Mouse (Mus musculus): Measurements from ENCODE around the gene Raver2. TPM values are rescaled to one million over a fixed set of nuclear protein-coding genes. Genes with fewer than 3 reads are reported as not detected.

Raver2 gene
- polyA plus RNA-seq, 1 experiment from 2014 or later, result 3.1 TPM

DNA sequence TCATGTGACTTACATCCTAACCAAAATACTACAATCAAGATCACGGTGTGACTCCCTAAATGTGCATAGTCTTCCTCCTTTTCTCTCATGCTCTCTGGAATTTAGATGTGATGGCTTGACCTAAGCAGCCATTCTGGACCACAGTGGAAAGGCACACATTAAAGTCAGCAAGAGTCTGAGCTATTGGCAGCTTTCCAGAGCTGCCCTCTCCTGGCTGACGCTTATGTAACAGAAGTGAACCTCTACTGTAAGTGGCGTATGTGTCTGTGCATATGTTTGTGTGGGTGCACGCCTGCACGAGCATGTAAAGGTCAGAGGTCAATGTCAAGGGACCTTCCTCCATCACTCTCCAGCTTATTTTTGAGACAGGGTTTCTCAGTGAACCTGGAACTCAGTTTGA lies 33.7 kb upstream of the Raver2 start:
- 66% methylated on average over 5 of the region's 5 CpGs for WGBS
- Histone ChIP-seq H3K4me3 (ENCODE audit: low read depth, low read length) (no peak overlapping the region), H3K27ac (ENCODE audit: low read depth, low read length) (no peak overlapping the region), H3K9me3 (ENCODE audit: control insufficient read depth) (no peaks in the 10 kb centered on the region), H3K9ac (ENCODE audit: low read depth, low read length) (no peak overlapping the region), H3K4me2 (replicated peaks; ENCODE audit: low read depth) (no peak overlapping the region), H3K4me1 (replicated peaks; ENCODE audit: control insufficient read depth, insufficient read depth, low read length) (no peaks in the 10 kb centered on the region), H3K27me3 (replicated peaks; ENCODE audit: control insufficient read depth, insufficient read depth, low read length) (no peaks in the 10 kb centered on the region), H3K36me3 (ENCODE audit: control insufficient read depth, insufficient read depth) (no peaks in the 10 kb centered on the region)
- ATAC-seq, result no peak
- no peak for TF ChIP-seq CTCF (IDR thresholded peaks at IDR 0.05; ENCODE audit: low read depth)

DNA sequence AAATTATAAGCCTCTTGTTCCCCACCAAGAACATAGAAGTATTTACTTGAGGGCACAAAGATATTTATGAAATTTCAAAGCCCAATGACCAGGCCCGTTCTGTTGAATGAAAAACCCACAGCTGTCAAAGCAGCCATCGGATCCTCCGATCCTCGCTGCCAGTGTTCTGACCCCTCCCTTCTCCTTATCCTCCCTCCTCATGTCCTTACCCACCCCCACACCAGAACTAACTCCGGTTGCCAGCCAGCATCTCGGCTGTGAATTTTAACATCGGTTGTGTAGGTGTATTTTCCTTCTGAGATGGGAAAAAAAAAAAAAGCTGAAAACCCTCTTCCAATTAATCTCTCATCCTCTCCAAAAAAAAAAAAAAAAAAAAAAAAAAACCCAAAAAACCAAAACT lies 31.6 kb upstream of the Raver2 start:
- Histone ChIP-seq H3K36me3 (ENCODE audit: control insufficient read depth, insufficient read depth) (no peaks in the 10 kb centered on the region), H3K4me3 (ENCODE audit: low read depth, low read length) (no peak overlapping the region), H3K9ac (ENCODE audit: low read depth, low read length) (no peak overlapping the region), H3K27me3 (replicated peaks; ENCODE audit: control insufficient read depth, insufficient read depth, low read length) (no peaks in the 10 kb centered on the region), H3K4me1 (replicated peaks; ENCODE audit: control insufficient read depth, insufficient read depth, low read length) (no peaks in the 10 kb centered on the region), H3K27ac (ENCODE audit: low read depth, low read length) (no peak overlapping the region), H3K4me2 (replicated peaks; ENCODE audit: low read depth) (no peak overlapping the region), H3K9me3 (ENCODE audit: control insufficient read depth) (no peaks in the 10 kb centered on the region)
- ATAC-seq, result no peak
- 83% methylated on average over 7 of the region's 7 CpGs for WGBS
- no peak for TF ChIP-seq CTCF (IDR thresholded peaks at IDR 0.05; ENCODE audit: low read depth)

DNA sequence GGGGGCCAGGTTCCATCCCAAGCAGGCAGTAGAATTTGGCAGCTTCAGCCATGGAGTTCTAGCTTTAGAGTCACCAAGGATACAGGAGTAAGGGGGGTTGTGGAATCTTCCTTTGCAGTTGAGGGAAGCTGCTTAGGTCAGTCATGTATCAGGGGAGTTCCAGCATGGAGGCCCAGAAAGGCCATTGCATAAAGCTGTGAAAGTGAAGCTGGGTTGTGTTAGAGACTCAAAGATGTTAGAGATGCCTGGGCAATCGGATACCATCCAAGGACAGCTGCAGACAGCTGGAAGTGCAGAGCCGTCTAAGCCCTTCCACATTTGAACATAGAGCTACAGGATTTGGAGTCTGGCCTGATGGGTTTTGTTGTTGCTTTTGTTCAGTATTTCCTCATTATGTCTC lies 25.1 kb upstream of the Raver2 start:
- no peaks in the 10 kb centered on the region for H3K27me3 ChIP-seq (replicated peaks; ENCODE audit: control insufficient read depth, insufficient read depth, low read length)
- H3K9ac ChIP-seq (ENCODE audit: low read depth, low read length), result no peak overlapping the region
- 85% methylated on average over 2 of the region's 2 CpGs for whole genome bisulfite sequencing
- H3K9me3 ChIP-seq (ENCODE audit: control insufficient read depth), result no peaks in the 10 kb centered on the region
- no peak overlapping the region for H3K4me3 ChIP-seq (ENCODE audit: low read depth, low read length)
- ATAC-seq, result no peak
- H3K27ac ChIP-seq (ENCODE audit: low read depth, low read length), result no peak overlapping the region
- H3K4me1 ChIP-seq (replicated peaks; ENCODE audit: control insufficient read depth, insufficient read depth, low read length), result no peaks in the 10 kb centered on the region; the same call in 1 of the 2 replicates
- H3K36me3 ChIP-seq (ENCODE audit: control insufficient read depth, insufficient read depth), result no peaks in the 10 kb centered on the region
- TF ChIP-seq CTCF (IDR thresholded peaks at IDR 0.05; ENCODE audit: low read depth), result no peak
- no peak overlapping the region for H3K4me2 ChIP-seq (replicated peaks; ENCODE audit: low read depth)

DNA sequence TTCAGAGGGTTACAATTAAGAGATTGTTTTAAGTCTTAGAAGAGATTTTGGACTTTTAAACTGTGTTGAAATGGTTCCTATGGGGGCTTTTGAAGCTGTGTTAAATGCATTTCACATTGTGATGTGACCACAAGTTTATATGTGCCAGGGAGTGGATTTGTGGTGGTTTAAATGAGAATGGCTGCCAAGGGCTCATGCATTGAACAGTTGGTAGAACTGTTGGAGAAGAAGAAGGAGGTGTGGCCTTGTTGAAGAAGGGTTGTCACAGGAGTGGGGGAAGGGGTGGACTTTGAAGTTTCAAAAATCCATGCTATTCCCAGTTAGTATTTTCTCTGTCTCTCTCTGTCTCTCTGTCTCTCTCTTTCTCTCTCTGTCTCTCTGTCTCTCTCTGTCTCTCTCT lies 24.6 kb upstream of the Raver2 start:
- H3K4me2 ChIP-seq (replicated peaks; ENCODE audit: low read depth), result no peak overlapping the region
- H3K9me3 ChIP-seq (ENCODE audit: control insufficient read depth), result no peaks in the 10 kb centered on the region
- H3K4me1 ChIP-seq (replicated peaks; ENCODE audit: control insufficient read depth, insufficient read depth, low read length), result no peaks in the 10 kb centered on the region; the same call in 1 of the 2 replicates
- no peaks in the 10 kb centered on the region for H3K27me3 ChIP-seq (replicated peaks; ENCODE audit: control insufficient read depth, insufficient read depth, low read length)
- H3K4me3 ChIP-seq (ENCODE audit: low read depth, low read length), result no peak overlapping the region
- H3K27ac ChIP-seq (ENCODE audit: low read depth, low read length), result no peak overlapping the region
- no peak for TF ChIP-seq CTCF (IDR thresholded peaks at IDR 0.05; ENCODE audit: low read depth)
- H3K9ac ChIP-seq (ENCODE audit: low read depth, low read length), result no peak overlapping the region
- no peak for ATAC-seq
- H3K36me3 ChIP-seq (ENCODE audit: control insufficient read depth, insufficient read depth), result no peaks in the 10 kb centered on the region

DNA sequence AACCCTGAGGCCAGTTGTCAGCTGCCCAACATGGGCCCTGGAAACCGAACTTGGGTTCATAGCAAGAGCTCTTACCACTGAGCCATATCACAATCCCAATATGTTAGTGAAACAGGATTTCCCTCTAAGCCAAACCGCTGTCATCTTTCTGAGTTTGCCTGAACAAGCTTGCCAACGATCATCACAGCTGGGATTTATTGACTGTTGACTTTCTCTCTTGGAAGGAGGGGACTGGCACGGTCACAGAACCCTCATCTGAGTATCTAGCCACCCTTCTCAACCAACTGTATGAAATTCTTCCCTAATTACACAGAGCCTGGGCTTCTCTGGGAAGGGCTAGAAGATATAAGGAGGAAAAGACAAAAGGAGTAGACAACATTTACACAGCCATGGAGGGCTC lies 22.2 kb upstream of the Raver2 start:
- H3K4me3 ChIP-seq (ENCODE audit: low read depth, low read length), result no peak overlapping the region
- no peak overlapping the region for H3K4me2 ChIP-seq (replicated peaks; ENCODE audit: low read depth)
- H3K9ac ChIP-seq (ENCODE audit: low read depth, low read length), result no peak overlapping the region
- 48% methylated on average over 4 of the region's 4 CpGs for WGBS
- H3K36me3 ChIP-seq (ENCODE audit: control insufficient read depth, insufficient read depth), result no peaks in the 10 kb centered on the region
- ATAC-seq, result no peak
- no peaks in the 10 kb centered on the region for H3K27me3 ChIP-seq (replicated peaks; ENCODE audit: control insufficient read depth, insufficient read depth, low read length)
- no peak for TF ChIP-seq CTCF (IDR thresholded peaks at IDR 0.05; ENCODE audit: low read depth)
- H3K9me3 ChIP-seq (ENCODE audit: control insufficient read depth), result no peaks in the 10 kb centered on the region
- H3K4me1 ChIP-seq (replicated peaks; ENCODE audit: control insufficient read depth, insufficient read depth, low read length), result no peaks in the 10 kb centered on the region; the same call in 1 of the 2 replicates
- H3K27ac ChIP-seq (ENCODE audit: low read depth, low read length), result no peak overlapping the region

DNA sequence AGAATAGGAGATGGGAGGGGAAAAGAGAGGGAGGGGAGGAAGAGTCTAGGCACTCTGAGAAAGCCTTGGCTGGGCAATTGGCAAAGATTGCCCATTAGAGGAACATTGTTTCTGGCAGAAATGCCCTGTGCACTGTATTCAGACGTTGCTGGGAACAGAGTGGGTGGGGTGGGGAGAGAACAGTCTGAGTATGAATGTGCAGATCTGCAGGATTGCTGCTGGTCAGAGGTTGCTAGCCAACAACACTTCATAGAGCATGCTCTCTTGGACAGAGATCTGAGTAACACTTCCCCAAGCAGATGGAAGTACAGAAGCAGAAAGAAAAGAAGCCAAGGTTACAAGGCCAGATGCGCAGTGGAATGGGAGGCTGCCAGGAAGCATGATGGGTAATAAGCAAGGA lies 6.6 kb upstream of the Raver2 start:
- no peaks in the 10 kb centered on the region; the same call in 1 of the 2 replicates for H3K27me3 ChIP-seq (replicated peaks; ENCODE audit: control insufficient read depth, insufficient read depth, low read length)
- H3K27ac ChIP-seq (ENCODE audit: low read depth, low read length), result no peak overlapping the region
- H3K4me3 ChIP-seq (ENCODE audit: low read depth, low read length), result no peak overlapping the region
- H3K9me3 ChIP-seq (ENCODE audit: control insufficient read depth), result no peaks in the 10 kb centered on the region
- no peak for ATAC-seq
- WGBS, result 70% methylated on average over 2 of the region's 2 CpGs
- no peaks in the 10 kb centered on the region for H3K36me3 ChIP-seq (ENCODE audit: control insufficient read depth, insufficient read depth)
- H3K4me1 ChIP-seq (replicated peaks; ENCODE audit: control insufficient read depth, insufficient read depth, low read length), result no peaks in the 10 kb centered on the region
- no peak for TF ChIP-seq CTCF (IDR thresholded peaks at IDR 0.05; ENCODE audit: low read depth)
- H3K9ac ChIP-seq (ENCODE audit: low read depth, low read length), result no peak overlapping the region
- no peak overlapping the region for H3K4me2 ChIP-seq (replicated peaks; ENCODE audit: low read depth)

DNA sequence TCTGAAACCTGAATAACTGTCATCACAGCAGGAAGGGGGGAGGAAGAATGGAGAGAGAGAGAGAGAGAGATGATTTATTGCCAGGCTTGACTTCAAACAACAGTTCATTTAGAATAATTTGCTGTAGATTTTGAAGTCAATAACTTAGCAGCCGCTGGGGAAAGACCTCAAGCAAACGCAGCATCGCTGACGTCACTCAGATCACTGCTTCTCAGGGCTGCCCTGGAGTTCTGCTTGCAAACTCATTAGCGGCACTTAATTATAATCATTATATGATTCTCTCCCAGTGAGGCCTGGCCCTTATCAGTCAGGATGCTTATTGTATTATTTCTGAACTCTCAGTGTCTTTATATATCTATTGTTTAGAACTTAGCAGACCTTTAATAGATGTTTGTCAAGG lies 2.4 kb upstream of the Raver2 start:
- Histone ChIP-seq H3K9ac (ENCODE audit: low read depth, low read length) (no peak overlapping the region), H3K4me3 (ENCODE audit: low read depth, low read length) (no peak overlapping the region), H3K36me3 (ENCODE audit: control insufficient read depth, insufficient read depth) (no peaks in the 10 kb centered on the region), H3K27ac (ENCODE audit: low read depth, low read length) (no peak overlapping the region), H3K9me3 (ENCODE audit: control insufficient read depth) (no peaks in the 10 kb centered on the region), H3K27me3 (replicated peaks; ENCODE audit: control insufficient read depth, insufficient read depth, low read length) (no peaks in the 10 kb centered on the region; the same call in 1 of the 2 replicates), H3K4me1 (replicated peaks; ENCODE audit: control insufficient read depth, insufficient read depth, low read length) (no peaks in the 10 kb centered on the region), H3K4me2 (replicated peaks; ENCODE audit: low read depth) (no peak overlapping the region)
- no peak for ATAC-seq
- 44% methylated on average over 5 of the region's 5 CpGs for WGBS
- TF ChIP-seq CTCF (IDR thresholded peaks at IDR 0.05; ENCODE audit: low read depth), result no peak

Data from intestine, postnatal 0 days (tissue).